Mouse (Mus musculus) layer of hippocampus, adult 18-20 months (tissue): ENCODE measurements around the gene Gnao1. TPM values are rescaled to one million over a fixed set of nuclear protein-coding genes. Genes with fewer than 3 reads are reported as not detected.

Experiments
- DNase-seq, 2 experiments: peaks; one replicate each; pipeline ENCODE4 v3.0.0; 2022; ENCODE audit warnings: low spot score in 2 of 2
- long read RNA-seq: library from polyadenylated mRNA; stranded (forward); transcript quantifications from one replicate; pipeline ENCODE4 v2.0.0, GENCODE M21; 2021
- total RNA-seq, 2 experiments: library from RNA; stranded (reverse); gene quantifications; 2 replicates each; pipeline ENCODE4 v1.2.3; 2021

Gene Gnao1
- total RNA-seq, result 100 to 1,000 TPM; 655 to 677 TPM
- long read RNA-seq, full-length matches to known transcripts, result 372 of 461 reads
- long read RNA-seq, partial matches to known transcripts, result 74 of 461 reads
- long read RNA-seq, other reads (novel, unspliced or antisense), result 15 of 461 reads

- DNase-seq, result no peak
Measured at GRCm38 (mm10) chr8:93809686-93810027, at the start of gene Gnao1. Gnao1 (plus strand) TSS chr8:93809966.

- no peak for DNase-seq
Measured at GRCm38 (mm10) chr8:93777605-93778004, 32.2 kb upstream of the Gnao1 start.

- no peak for DNase-seq
Measured at GRCm38 (mm10) chr8:93809226-93809625, 540 bp upstream of the Gnao1 start.

GRCm38 (mm10) chr8:93810028-93810858, 477 bp downstream of the Gnao1 start:
- DNase-seq, result peak; percentile 80 to 93

GRCm38 (mm10) chr8:93810859-93811602, 1.3 kb downstream of the Gnao1 start:
- no peak for DNase-seq

GRCm38 (mm10) chr8:93811719-93812475, 2.1 kb downstream of the Gnao1 start:
- DNase-seq, result peak in 1 of 2 experiments; percentile 55

GRCm38 (mm10) chr8:93812566-93813404, 3.0 kb downstream of the Gnao1 start:
- DNase-seq, result no peak

GRCm38 (mm10) chr8:93813405-93813761, 3.6 kb downstream of the Gnao1 start:
- peak; percentile 77 to 92 for DNase-seq

- peak in 1 of 2 experiments; percentile 36 for DNase-seq
Measured at GRCm38 (mm10) chr8:93814266-93814665, 4.5 kb downstream of the Gnao1 start.

GRCm38 (mm10) chr8:93816226-93816625, 6.5 kb downstream of the Gnao1 start:
- peak in 1 of 2 experiments; percentile 5 for DNase-seq

GRCm38 (mm10) chr8:93817366-93817765, 7.6 kb downstream of the Gnao1 start:
- DNase-seq, result peak in 1 of 2 experiments; percentile 1

- DNase-seq, result no peak
Measured at GRCm38 (mm10) chr8:93819929-93820328, 10.2 kb downstream of the Gnao1 start.

GRCm38 (mm10) chr8:93821327-93821726, 11.6 kb downstream of the Gnao1 start:
- no peak for DNase-seq

- no peak for DNase-seq
Measured at GRCm38 (mm10) chr8:93825317-93825716, 15.6 kb downstream of the Gnao1 start.

- DNase-seq, result no peak
Measured at GRCm38 (mm10) chr8:93830626-93831025, 20.9 kb downstream of the Gnao1 start.

- DNase-seq, result no peak
Measured at GRCm38 (mm10) chr8:93835771-93836170, 26.0 kb downstream of the Gnao1 start.

GRCm38 (mm10) chr8:93839113-93839512, 29.3 kb downstream of the Gnao1 start:
- no peak for DNase-seq

- no peak for DNase-seq
Measured at GRCm38 (mm10) chr8:93840486-93840885, 30.7 kb downstream of the Gnao1 start.

- DNase-seq, result peak in 1 of 2 experiments; percentile 60
Measured at GRCm38 (mm10) chr8:93840956-93841752, 31.4 kb downstream of the Gnao1 start.

GRCm38 (mm10) chr8:93842574-93842973, 32.8 kb downstream of the Gnao1 start:
- DNase-seq, result no peak
